Mouse (Mus musculus) urinary bladder, adult 18-20 months (tissue): Measurements from ENCODE around the gene Nudt1.
"Not testable (repeated sequence)": the region's sequence is repeated elsewhere in the genome, so short reads cannot be mapped to it uniquely, and the experiment has no call there.

Experiments used
- DNase-seq, 2 experiments: peaks; one replicate each; pipeline ENCODE4 v3.0.0; 2022; ENCODE audit warnings: low spot score in 2 of 2, mixed read lengths in 2 of 2

The Nudt1 gene

DNA sequence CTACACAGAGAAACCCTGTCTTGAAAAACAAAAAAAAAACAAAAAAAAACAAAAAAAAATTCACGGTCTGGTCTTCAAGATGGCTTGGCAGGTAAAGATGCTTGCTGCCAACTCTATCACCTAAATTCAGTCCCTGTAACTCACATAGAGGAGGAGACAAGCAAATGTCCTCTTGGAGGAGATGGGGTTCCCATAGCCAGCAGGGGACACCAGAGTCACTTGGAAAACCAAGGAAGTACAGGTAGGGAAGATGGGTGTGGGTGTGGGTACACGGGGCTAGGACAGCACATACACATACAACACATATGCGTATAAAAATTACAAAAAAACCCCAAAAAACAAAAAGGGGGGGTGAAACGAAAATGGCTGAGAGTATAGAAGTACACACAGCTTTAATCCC, 21.4 kb downstream of the Nudt1 start:
- no peak for DNase-seq

DNA sequence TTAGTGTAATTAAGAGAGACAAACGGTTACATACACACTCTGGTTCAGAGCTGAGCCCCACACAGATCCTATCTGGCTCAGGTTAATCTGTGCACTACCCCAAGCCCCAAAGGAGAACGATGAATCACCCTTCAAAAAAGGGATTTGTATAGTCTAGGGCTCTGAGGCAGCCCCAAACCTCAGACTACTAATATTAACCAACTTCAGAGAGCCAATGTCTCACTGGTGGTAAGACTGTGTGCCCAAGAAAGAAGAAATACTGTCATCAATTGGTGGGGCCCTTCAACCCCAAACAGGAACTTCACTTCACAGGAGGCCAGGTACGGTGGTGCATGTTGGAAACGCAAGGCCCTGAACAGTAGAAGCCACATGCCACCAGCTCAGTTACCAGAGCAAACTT, 23.8 kb downstream of the Nudt1 start:
- DNase-seq: no peak

DNA sequence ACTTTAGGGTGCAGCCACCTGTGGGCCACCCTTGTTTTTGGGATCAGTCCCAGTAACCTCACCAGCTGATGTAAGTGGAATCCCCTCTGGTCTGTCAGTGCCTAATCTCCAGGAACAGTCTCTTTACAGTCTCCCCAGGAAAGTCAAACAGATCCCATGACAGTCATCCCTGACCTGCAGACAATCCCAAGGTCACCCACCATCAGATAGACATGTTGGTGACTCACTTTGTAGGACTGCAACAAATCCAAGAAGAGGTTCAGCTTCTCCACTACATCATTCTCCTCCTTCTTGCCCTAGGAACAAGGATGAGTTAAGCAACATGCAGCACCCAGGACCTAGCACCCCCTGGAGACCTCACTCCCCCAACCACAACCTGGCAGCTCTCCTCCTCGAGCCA, 24.6 kb downstream of the Nudt1 start:
- no peak for DNase-seq

DNA sequence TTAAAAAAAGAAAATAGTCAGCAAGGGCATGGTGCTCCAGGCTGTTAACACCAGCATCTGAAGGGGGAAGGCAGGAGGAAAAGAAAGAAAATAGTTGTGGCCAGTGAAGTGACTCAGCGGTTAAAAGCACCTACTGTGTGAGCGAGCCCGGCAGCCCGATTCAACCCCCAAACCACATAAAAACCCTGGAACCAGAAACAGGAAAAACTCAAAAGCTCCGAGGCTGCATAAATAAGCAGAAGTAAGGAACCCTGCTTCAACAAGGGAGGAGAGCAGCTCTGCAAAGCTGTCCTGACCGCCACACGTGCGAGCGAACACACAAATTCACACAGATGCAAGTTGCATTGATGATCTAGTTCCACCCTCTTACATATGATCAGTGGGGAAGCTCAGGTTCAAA, 28.4 kb downstream of the Nudt1 start:
- DNase-seq: no peak

DNA sequence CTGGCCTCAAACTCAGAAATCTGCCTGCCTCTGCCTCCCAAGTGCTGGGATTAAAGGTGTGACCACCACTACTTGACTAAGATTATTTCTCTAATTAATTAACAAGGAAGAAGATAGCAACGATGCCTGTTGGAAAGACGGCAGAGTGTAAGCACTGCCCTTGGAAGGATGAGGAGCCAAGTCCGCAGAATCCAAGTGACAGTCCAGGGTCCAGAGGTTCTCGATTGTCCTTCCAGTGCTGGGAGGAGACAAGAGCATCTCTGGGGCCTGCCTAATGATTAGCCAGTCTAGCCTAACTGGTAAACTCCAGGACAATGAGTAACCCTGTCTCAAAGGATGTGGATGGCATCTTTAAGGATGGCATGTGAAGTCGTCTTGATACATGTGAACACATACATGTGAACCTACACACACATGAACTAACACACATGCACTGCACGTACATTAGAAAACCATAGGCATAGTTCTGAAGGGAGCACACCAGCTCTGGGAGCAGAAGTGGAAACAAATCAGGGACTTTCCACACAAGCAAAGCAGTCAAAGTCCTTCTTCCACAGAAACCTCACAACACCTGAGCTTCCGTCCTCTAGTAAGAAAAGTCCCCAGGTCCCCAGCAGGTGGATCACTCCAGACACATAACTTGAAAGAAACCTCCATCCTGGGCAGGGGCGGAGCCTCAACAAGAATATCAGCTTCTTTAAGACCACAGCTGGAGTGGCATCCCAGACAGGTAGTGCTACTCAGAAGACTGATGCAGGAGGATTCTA, 29.5 kb downstream of the Nudt1 start:
- no peak for DNase-seq

DNA sequence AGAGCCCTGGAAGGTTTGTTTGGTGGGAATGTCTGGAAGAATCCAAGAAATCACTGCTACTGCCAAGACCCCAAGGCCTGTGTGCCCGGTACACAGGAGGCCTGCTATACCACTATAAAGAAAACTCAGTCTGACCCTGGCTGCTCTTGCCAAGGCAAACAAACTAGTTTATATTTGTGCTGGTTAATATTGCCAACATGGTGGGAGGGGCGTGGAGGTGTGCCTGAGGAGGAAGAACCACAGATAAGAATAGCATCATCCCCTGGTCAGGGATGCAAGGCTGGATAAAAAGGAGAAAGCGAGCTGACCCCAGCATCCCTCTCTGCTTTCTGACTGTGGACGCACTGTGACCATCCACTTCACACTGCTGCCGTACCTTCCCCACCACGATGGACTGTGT, 30.9 kb downstream of the Nudt1 start:
- DNase-seq: no peak

DNA sequence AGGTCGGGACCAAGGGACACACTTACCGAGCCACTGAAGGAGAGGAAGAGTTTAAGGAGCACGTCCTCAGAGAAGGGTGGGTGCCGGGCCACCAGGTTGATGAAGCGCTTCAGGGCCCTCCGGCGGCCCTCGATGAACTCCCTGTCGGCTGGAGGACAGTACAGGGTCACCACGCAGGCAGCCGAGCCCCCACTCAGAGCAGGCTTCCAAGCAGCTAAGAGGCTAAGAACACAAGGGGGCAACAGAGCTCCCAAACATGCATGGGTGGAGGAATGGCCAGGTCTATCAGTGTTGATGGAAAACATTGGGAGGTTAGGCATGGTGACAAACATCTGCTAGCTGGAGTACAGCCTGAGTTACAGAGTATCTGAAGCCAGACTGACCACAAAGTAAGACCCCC, 34.5 kb downstream of the Nudt1 start:
- DNase-seq: no peak

DNA sequence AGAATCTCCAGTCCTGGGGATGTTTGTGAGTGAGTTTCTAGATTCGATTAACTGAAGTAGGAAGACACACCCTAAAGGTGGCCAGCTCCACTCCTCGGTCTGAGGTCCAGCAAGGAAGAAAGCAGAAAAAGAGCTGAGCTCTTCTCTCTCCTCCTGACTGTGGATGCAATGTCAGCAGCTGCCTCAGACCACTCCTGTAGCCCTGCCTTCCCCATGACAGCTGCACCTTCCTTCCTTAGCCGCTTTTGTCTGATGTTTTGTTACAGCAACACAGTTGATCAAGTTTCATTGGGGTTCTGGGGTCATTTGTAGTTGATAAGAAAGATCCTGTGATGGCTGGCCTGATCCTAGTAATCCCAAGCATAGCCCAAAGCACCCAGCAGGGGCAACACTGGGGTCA, 36.0 kb downstream of the Nudt1 start:
- DNase-seq: no peak

DNA sequence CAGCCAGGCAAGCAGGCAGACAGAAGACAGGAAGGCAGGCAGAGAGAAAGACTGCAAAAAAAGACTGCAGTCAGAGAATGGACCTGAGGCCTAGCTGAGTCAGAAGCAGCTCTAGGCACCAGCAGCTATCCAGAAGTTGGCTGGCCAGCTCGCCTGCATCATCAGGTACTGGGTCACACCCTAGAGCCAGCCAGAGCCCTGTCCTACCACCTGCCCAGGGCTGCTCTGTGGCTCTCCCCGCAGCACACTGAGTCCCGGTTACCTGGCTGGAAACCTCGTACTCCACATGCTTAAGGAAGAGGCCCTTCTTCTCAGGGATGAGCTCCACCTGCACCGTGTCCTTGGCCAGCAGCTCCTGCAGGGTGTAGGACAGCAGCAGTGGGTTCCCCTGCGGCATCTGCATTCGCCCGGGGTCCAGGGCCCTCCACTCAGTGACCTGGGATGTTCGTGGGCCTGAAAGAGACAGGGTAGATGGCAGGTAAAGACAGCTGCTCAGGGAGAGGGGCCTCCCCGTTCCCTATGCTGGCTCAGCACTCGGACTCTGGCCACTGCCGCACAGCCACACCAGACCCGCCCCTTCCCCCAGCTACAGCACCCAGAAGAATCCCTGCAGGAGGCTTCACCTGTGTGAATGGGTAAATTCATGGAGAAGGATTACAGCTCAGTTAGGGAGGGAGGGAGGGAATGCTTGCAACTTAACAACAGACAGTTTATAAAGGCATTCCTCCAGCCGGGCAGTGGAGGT, 38.6 kb downstream of the Nudt1 start:
- DNase-seq: no peak

DNA sequence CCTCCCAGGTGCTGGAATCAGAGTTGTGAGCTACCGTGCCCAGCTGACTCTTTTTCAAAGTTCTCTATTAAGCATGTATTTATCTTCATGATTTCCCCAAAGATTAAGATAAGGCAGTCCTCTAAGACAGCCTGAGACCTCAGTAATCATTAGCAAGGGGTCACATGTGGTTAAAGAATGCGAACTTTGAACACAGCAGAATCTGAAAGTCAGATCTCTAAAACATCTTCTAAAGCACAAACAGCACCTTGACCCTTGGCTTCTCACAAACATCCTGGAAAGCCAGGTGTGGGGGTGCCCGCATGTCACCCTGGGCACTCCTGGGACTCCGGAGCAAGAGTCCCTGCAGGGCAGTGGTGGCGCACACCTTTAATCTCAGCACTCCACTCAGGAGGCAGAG, 43.0 kb downstream of the Nudt1 start:
- DNase-seq: no peak

DNA sequence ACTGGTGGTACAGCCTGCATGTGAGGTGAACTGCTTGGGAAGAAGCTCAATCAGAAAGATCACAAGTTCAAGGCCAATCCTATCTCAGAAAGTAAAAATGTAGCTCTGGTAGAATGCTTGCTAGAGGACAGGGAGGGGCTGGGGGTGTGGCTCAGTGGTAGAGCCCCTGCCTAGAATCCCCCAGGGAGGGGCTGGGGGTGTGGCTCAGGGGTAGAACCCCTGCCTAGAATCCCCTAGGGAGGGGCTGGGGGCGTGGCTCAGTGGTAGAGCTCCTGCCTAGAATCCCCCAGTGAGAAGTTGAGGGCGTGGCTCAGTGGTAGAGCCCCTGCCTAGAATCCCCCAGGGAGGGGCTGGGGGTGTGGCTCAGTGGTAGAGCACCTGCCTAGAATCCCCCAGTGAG, 46.7 kb downstream of the Nudt1 start:
- DNase-seq: not testable (repeated sequence)

DNA sequence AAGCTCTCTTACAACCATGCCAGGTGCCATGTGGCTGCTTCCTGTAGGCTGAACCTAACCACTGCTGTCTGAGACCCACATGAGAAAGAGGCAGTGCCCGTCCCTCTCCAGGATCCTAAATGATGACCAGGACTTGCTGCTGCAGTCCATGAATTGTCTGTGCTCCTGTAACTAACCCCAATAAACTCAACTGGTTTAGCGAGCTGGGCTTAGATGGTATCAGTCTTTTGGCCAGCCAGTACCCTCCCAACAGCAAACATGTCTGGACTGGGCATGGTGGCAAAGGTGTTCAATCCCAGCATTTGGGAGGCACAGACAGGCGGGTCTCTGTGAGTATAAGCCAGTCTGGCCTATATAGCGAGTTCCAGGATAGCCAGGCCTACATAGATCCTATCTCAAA, 47.5 kb downstream of the Nudt1 start:
- peak; percentile 33 to 71 for DNase-seq

DNA sequence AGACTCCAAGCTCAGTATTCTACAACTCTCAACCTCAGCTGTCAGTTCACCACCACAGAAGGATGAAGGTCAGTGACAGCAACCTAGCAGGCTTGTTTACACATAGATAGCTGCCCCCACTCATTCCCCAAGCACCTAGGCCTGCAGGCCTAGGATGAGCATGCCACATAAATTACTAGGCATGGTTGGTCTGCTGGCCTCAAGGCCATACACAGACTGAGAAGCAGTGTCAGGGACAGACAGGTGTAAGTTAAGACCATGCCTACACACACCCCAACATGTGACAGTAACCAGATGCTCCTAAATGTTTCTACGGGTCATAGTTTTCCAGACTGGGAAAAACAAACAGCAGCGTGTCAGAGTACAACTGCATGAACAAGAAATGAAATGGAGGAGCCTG, 48.0 kb downstream of the Nudt1 start:
- DNase-seq: no peak

DNA sequence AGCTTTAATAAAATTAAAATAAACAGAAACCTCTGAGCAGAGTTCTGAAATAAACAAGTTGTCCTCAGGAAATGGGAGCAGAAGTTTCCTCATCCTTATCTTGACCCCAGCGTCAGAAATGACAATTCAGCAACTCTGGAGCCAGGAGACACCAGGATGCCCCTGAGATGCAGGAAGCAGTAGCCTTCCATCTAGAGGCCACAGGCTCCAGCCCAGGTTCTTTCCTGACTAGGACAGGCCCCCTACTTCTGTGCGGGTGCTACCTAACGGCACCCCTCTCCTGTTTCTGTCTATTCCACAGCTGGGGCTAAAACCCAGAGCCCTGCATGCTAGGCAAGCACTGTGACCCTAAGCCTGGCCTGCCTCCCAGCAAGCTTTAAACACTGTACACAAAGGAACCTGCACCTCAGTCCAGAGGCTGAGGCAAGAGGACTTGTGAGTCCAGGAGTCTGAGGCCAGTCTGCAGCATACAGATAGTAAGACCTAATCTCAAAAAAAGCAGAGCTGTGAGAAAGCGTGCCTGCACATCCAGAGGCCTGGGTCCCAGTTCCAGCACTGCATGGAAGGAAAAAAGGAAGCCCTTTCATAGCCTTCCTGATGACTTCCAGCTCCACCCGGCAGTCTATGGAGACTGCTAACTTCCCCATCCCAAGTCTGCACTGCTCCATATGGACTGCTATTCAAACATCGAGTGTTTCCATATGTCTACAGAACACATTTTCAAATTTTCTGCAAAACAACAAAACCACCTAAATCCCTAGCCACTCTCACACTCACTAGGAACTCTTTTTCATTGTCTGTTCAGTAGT, 49.2 kb downstream of the Nudt1 start:
- peak in 1 of 2 experiments; percentile 23 for DNase-seq

DNA sequence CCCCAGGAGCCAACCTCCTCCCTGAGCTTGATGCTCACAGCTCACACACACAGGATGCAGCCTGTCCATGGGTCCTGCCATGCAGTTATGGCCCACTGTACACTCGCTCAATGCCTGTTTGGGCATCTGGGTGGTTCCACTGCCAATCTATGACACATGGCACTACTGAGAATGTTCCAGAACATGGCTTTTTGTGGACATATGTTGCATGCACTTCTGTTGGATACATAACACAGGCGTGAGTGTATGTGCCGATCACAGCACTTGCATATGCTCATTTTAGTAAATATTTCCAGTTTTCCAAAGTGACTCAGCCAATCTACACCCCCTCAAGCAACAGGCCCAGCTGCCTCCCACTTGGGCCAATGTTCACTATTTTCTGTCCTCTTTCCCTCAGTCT, 50.2 kb downstream of the Nudt1 start:
- DNase-seq: no peak

DNA sequence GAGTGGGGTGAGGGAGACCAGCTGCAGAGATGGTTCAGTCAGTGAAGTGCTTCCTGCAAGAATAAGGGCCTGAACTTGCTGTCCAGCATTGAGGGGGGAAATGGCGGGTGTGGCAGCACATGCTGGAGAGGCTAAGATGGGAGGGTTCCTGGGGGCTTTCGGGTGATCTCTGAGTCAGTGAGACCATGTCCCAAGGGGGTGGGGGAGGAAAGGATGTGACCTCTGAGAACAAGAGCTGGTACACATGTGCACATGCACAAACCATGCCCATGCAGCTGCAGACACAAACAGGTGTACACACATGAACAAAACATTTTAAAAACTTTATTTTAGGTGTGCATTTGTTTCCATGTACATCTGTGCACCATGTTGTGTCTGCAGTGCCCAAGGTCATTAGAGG, 52.3 kb downstream of the Nudt1 start:
- no peak for DNase-seq

DNA sequence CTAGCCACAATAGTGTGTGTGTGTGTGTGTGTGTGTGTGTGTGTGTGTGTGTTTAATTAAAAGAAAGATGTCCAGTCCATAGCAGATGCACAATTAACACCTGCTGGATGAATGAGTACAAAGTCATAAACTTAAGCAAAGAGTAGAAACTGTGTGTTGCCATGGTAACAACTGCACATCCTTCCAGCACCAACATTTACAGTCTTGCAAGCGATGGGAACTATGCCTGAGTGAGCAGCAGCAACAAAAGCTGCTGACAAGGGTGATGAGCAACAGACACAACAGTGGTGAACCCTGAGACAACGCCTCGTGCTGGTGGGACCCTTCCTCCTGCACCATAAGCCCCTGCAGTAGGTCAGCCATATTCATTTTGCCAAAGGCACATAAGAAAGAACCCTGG, 52.8 kb downstream of the Nudt1 start:
- no peak for DNase-seq

DNA sequence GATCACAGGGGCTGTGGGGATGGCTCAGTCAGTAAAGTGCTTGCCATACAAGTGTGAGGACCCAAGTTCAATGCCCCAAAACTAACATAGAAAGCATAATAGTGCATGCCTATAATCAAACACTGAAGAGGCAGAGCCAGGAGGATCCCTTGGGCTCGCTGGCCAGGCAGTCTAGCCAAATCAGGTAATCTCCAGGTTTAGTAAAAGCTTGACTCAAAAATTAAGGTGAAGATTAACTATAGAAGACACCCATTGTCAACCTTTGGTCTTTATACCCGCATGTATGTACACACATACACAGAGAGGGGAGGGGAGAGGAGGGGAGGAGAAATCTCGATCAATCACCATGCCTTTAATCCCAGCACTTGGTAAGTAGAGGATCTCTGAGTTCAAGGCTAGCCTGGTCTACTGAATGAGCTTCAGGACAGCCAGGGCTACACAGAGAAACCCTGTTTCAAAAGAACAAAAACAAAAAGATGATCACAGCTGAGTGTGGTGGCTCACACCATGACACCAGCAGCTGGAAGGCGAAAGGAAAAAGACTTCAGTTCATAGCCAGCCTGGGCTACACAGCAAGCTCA, 53.9 kb downstream of the Nudt1 start:
- no peak for DNase-seq

DNA sequence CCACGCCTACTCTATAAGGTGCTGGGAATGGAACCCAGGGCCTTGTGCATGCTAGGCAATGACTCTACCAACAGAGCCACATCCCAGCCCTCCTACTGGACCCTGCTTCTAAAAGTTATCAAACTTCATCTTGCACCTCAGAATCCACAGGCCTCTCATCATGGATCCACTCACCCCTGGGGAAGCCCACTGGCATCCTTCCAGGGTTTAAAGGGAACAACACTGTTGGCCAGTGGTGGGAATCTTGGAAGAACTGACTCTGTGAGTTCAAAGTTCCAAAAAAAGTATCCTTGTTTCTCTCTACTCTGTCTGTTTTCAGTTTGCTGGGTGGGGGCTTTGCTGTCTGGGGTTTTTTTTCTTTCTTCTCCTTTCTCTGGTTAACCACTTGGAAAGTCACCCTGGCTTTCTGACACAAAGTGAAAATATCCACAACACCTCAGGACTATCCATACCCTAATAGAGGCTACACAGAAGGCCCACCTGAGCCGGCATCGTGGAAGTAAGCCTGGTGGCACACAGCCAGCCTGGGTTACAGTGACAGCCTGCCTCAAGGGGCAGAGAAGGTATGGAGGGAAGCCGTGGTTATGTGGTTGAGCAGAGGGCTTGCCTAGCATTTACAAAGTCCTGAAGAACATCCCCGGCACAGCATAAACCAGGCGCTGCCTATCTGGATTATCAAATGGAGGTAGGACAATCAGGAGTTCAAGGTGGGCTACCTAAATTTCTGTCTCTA, 56.8 kb downstream of the Nudt1 start:
- no peak for DNase-seq

DNA sequence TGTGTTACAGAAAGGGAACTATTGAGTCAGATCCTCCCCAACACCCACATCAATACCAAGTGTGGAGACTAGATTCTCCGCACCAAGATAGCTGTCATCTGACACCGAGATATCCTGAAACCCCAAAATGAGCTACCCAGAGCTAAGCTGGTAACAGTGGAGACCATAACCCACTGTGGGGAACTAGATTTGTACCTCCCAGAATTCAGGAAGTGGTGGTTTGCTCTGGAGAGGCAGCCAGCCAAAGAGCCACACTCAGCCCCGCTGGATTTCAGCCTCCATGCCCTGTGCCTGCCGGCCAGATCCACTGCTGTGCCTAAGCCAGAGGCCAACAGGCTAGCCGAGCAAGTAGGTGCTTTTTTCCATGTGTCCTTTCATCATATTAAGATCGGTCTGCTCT, 57.8 kb downstream of the Nudt1 start:
- no peak for DNase-seq

DNA sequence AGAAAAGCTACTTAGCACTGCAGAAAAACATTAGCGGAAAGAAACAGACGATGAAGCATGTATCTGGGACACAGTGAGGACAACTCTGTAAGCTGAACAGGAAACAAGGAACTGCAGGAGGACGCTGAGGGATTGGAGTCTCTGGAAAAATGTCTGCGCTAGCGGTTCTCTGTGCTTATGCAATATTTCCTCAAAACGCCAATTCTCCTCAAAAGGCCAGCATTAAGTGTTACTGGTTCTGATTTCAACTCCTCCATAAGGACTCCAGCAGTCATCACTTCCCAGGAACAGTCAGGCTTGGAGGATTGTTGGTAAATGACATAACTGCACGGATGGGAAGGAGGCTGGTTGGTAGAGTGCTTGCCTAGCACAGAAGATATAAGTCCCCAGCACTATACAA, 59.7 kb downstream of the Nudt1 start:
- no peak for DNase-seq

DNA sequence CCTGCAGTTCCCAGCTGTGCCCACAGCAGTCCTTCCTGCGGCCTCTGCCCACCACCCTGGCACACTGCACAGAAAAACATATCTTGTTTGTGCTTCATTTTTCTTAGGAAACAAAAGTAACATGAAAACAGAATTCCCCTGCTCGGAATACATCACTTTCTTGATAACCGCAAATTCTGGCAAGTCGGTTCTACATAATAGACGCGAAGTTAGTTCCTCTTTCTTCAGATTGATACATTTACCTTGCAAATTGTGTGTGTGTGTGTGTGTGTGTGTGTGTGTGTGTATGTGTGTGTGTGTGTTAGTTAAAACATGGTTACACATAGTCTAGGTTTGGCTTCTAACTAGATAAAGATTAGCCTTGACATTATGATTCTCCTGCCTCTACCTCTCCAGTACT, 61.2 kb downstream of the Nudt1 start:
- no peak for DNase-seq
